Mouse (Mus musculus) adipocyte (in vitro differentiated cells): Measurements from ENCODE around the gene Tiparp.
A peak's percentile ranks its signal among the peaks of the same experiment; 100 is the strongest.

ENCODE experiments used
- DNase-seq: peaks from one replicate; pipeline ENCODE4 v3.0.0-alpha.2; 2016; ENCODE audit warnings: low spot score

The Tiparp gene

GRCm38 (mm10) chr3:65527691-65528601 lies at the start of gene Tiparp:
TSS of gene Tiparp (plus strand) at chr3:65528410.
- peak; percentile 95 for DNase-seq

GRCm38 (mm10) chr3:65480676-65481075 lies 47.5 kb upstream of the Tiparp start:
- peak; percentile 78 for DNase-seq

- DNase-seq: no peak
These were observed 45.9 kb upstream of the Tiparp start for GRCm38 (mm10) chr3:65482266-65482665.

- no peak for DNase-seq
These were observed 45.4 kb upstream of the Tiparp start for GRCm38 (mm10) chr3:65482698-65483407.

- no peak for DNase-seq
These were observed 44.0 kb upstream of the Tiparp start for GRCm38 (mm10) chr3:65484161-65484733.

GRCm38 (mm10) chr3:65487419-65488088 lies 40.7 kb upstream of the Tiparp start:
- DNase-seq: peak; percentile 38

GRCm38 (mm10) chr3:65488556-65489244 lies 39.5 kb upstream of the Tiparp start:
- no peak for DNase-seq

GRCm38 (mm10) chr3:65489601-65490000 lies 38.6 kb upstream of the Tiparp start:
- DNase-seq: no peak

- peak; percentile 40 for DNase-seq
These were observed 33.9 kb upstream of the Tiparp start for GRCm38 (mm10) chr3:65494291-65494763.

- DNase-seq: peak; percentile 65
These were observed 20.4 kb upstream of the Tiparp start for GRCm38 (mm10) chr3:65507766-65508165.

GRCm38 (mm10) chr3:65510588-65510987 lies 17.6 kb upstream of the Tiparp start:
- peak; percentile 65 for DNase-seq

- no peak for DNase-seq
These were observed 12.5 kb upstream of the Tiparp start for GRCm38 (mm10) chr3:65515751-65516150.

- no peak for DNase-seq
These were observed 11.7 kb upstream of the Tiparp start for GRCm38 (mm10) chr3:65516526-65516925.

- DNase-seq: no peak
These were observed 11.1 kb upstream of the Tiparp start for GRCm38 (mm10) chr3:65517141-65517540.

GRCm38 (mm10) chr3:65517747-65518527 lies 10.3 kb upstream of the Tiparp start:
- DNase-seq: no peak

GRCm38 (mm10) chr3:65521391-65521790 lies 6.8 kb upstream of the Tiparp start:
- no peak for DNase-seq

GRCm38 (mm10) chr3:65523397-65523796 lies 4.8 kb upstream of the Tiparp start:
- DNase-seq: no peak

- no peak for DNase-seq
These were observed 2.5 kb upstream of the Tiparp start for GRCm38 (mm10) chr3:65525731-65526130.

- no peak for DNase-seq
These were observed 1.0 kb upstream of the Tiparp start for GRCm38 (mm10) chr3:65527196-65527595.

- DNase-seq: peak; percentile 81
These were observed 632 bp downstream of the Tiparp start for GRCm38 (mm10) chr3:65528614-65529470.
